Mouse (Mus musculus): ENCODE measurements around the gene Tmem267. TPM values are rescaled to one million over a fixed set of nuclear protein-coding genes. Genes with fewer than 3 reads are reported as not detected.
"Not testable (repeated sequence)": the region's sequence is repeated elsewhere in the genome, so short reads cannot be mapped to it uniquely, and the experiment has no call there.

Gene Tmem267
- polyA plus RNA-seq, 1 experiment = 0.04 TPM

DNA sequence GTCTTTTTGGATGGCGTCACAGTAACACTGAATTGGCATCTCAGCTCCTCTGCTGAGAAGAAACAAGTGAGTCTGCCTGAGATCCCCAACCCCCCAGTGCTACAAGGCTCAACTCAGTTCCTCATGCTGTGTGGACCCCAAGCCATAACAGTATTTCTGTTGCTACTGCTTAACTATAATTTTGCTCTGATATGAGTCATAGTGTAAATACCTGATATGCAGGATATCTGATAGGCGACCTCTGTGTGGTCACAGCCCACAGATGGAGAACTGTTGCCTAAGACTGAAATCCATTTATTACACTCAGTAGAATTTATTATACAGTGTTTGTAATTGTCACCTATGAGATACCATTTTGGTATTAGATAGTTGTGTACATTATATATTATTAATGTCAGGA, 10.1 kb upstream of the Tmem267 start:
- Histone ChIP-seq H3K36me3 (ENCODE audit: control insufficient read depth) (peaks cover 80% of the 10 kb centered on the region), H3K4me3 (replicated peaks) (no peak overlapping the region), H3K9me3 (ENCODE audit: control insufficient read depth, low read length) (no peaks in the 10 kb centered on the region), H3K27me3 (ENCODE audit: control insufficient read depth) (no peaks in the 10 kb centered on the region), H3K4me1 (ENCODE audit: control insufficient read depth) (no peaks in the 10 kb centered on the region)
- TF ChIP-seq TAL1 (IDR thresholded peaks at IDR 0.05; ENCODE audit: low read length) = no peak
- no peak for TF ChIP-seq GATA1 (IDR thresholded peaks at IDR 0.05; ENCODE audit: low read length)

GRCm38 (mm10) chr13:119487354-119487753, 485 bp upstream of the Tmem267 start:
- TF ChIP-seq TAL1 (IDR thresholded peaks at IDR 0.05; ENCODE audit: low read length) (no peak), GATA1 (IDR thresholded peaks at IDR 0.05; ENCODE audit: low read length) (no peak)
- Histone ChIP-seq H3K4me1 (ENCODE audit: control insufficient read depth) (peaks cover 12% of the 10 kb centered on the region), H3K27me3 (ENCODE audit: control insufficient read depth) (peaks cover 2% of the 10 kb centered on the region), H3K9me3 (ENCODE audit: control insufficient read depth, low read length) (peaks cover 7% of the 10 kb centered on the region), H3K36me3 (ENCODE audit: control insufficient read depth) (peaks cover 26% of the 10 kb centered on the region), H3K4me3 (replicated peaks) (peak overlapping the region; percentile 87)

DNA sequence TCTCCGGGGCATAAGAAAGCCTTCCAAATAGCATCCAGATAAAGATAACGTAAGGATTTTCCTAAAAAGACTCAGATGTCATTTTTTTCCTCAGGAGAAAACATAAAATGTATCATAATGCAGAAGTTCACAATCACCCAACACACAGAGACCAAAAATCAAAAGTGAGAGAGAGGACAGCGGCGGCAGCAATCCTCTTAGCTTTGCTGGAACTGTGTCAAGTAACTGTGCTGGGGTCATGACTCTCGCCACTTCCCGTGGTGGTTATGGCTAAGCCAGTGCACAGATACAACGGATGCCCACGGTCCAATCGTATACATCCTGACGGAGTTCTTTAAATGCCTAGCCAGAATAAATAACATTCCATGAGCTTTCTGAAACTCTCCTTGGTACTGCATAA, 4.2 kb downstream of the Tmem267 start:
- H3K4me3 ChIP-seq (replicated peaks); H3K27me3 ChIP-seq (ENCODE audit: control insufficient read depth); H3K9me3 ChIP-seq (ENCODE audit: control insufficient read depth, low read length); H3K36me3 ChIP-seq (ENCODE audit: control insufficient read depth): not testable (repeated sequence)
- H3K4me1 ChIP-seq (ENCODE audit: control insufficient read depth) = peaks cover 11% of the 10 kb centered on the region

DNA sequence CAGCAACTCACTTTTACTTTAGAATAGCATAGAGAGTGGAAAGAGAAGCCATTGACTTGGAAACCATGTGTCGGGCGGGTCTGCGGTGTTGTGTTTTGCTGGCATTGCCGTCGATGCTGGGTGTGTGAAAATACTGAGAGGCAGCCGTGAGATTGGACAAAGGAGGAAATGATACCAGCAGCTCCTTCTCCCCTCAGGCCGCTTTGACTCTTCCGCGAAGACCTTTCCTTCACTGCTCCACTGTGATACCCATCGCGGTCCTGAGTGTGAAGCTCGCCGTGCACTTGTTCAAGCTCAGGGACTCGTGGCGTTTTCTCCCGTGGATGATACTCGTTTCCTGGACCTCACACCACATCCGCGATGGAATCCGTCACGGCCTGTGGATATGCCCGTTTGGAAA, 7.1 kb downstream of the Tmem267 start:
- not testable (repeated sequence) for H3K9me3 ChIP-seq (ENCODE audit: control insufficient read depth, low read length); H3K36me3 ChIP-seq (ENCODE audit: control insufficient read depth); H3K4me3 ChIP-seq (replicated peaks); H3K27me3 ChIP-seq (ENCODE audit: control insufficient read depth); H3K4me1 ChIP-seq (ENCODE audit: control insufficient read depth)

GRCm38 (mm10) chr13:119596321-119597211, 108.7 kb downstream of the Tmem267 start:
- not testable (repeated sequence) for H3K4me1 ChIP-seq (ENCODE audit: control insufficient read depth); H3K4me3 ChIP-seq (replicated peaks); H3K36me3 ChIP-seq (ENCODE audit: control insufficient read depth); H3K27me3 ChIP-seq (ENCODE audit: control insufficient read depth)
- H3K9me3 ChIP-seq (ENCODE audit: control insufficient read depth, low read length) = peaks cover 20% of the 10 kb centered on the region

GRCm38 (mm10) chr13:119598466-119598865, 110.6 kb downstream of the Tmem267 start:
- H3K4me3 ChIP-seq (replicated peaks); H3K27me3 ChIP-seq (ENCODE audit: control insufficient read depth); H3K4me1 ChIP-seq (ENCODE audit: control insufficient read depth); H3K36me3 ChIP-seq (ENCODE audit: control insufficient read depth): not testable (repeated sequence)
- H3K9me3 ChIP-seq (ENCODE audit: control insufficient read depth, low read length) = peaks cover 22% of the 10 kb centered on the region

- not testable (repeated sequence) for H3K4me3 ChIP-seq (replicated peaks); H3K4me1 ChIP-seq (ENCODE audit: control insufficient read depth); H3K36me3 ChIP-seq (ENCODE audit: control insufficient read depth); H3K27me3 ChIP-seq (ENCODE audit: control insufficient read depth)
- H3K9me3 ChIP-seq (ENCODE audit: control insufficient read depth, low read length) = peaks cover 27% of the 10 kb centered on the region
These were observed 111.2 kb downstream of the Tmem267 start for GRCm38 (mm10) chr13:119599066-119599465.

DNA sequence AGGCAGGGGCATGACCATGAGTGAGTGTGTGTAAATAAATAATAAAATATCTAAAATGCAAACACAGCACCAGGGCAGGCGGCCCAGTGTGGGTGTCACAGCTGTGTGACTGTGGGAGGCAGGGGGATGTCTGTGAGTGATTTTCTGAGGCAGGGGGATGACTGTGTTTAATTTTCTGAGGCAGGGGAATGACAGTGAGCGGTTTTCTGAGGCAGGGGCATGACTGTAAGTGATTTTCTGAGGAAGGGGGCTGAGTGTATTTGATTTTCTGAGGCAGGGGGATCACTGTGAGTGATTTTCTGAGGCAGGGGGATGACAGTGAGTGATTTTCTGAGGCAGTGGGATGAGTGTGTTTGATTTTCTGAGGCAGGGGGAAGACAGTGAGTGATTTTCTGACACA, 111.7 kb downstream of the Tmem267 start:
- H3K36me3 ChIP-seq (ENCODE audit: control insufficient read depth); H3K4me1 ChIP-seq (ENCODE audit: control insufficient read depth); H3K27me3 ChIP-seq (ENCODE audit: control insufficient read depth); H3K4me3 ChIP-seq (replicated peaks): not testable (repeated sequence)
- H3K9me3 ChIP-seq (ENCODE audit: control insufficient read depth, low read length) = peaks cover 29% of the 10 kb centered on the region

- not testable (repeated sequence) for H3K27me3 ChIP-seq (ENCODE audit: control insufficient read depth); H3K4me1 ChIP-seq (ENCODE audit: control insufficient read depth); H3K36me3 ChIP-seq (ENCODE audit: control insufficient read depth); H3K4me3 ChIP-seq (replicated peaks)
- peaks cover 32% of the 10 kb centered on the region for H3K9me3 ChIP-seq (ENCODE audit: control insufficient read depth, low read length)
These were observed 112.3 kb downstream of the Tmem267 start for GRCm38 (mm10) chr13:119600166-119600565.

- not testable (repeated sequence) for H3K36me3 ChIP-seq (ENCODE audit: control insufficient read depth); H3K27me3 ChIP-seq (ENCODE audit: control insufficient read depth); H3K4me1 ChIP-seq (ENCODE audit: control insufficient read depth); H3K4me3 ChIP-seq (replicated peaks)
- peaks cover 25% of the 10 kb centered on the region for H3K9me3 ChIP-seq (ENCODE audit: control insufficient read depth, low read length)
These were observed 115.0 kb downstream of the Tmem267 start for GRCm38 (mm10) chr13:119602688-119603331.

GRCm38 (mm10) chr13:119603890-119604289, 116.1 kb downstream of the Tmem267 start:
- H3K27me3 ChIP-seq (ENCODE audit: control insufficient read depth); H3K4me3 ChIP-seq (replicated peaks); H3K36me3 ChIP-seq (ENCODE audit: control insufficient read depth); H3K4me1 ChIP-seq (ENCODE audit: control insufficient read depth): not testable (repeated sequence)
- H3K9me3 ChIP-seq (ENCODE audit: control insufficient read depth, low read length) = peaks cover 21% of the 10 kb centered on the region

DNA sequence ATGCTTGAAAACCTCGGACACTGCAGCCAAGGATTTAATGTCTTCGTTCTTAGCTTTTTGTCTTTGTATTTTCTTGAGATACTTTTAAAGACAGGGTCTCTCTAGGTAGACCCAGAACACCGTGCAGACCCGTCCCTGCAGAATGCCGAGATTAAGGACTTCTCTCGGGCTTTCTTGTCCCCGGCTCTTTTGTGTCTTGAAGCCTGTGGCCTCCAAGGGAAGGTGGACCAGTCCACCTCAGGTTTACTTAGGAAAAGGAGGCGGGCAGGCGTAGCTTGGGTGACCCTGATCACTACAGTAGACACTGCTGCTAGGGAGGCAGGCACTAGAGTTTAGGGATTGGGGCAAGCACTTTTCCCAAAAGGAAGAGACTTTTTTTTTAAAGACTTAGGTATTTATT, 116.5 kb downstream of the Tmem267 start:
- not testable (repeated sequence) for H3K4me3 ChIP-seq (replicated peaks); H3K36me3 ChIP-seq (ENCODE audit: control insufficient read depth); H3K27me3 ChIP-seq (ENCODE audit: control insufficient read depth); H3K4me1 ChIP-seq (ENCODE audit: control insufficient read depth)
- peaks cover 20% of the 10 kb centered on the region for H3K9me3 ChIP-seq (ENCODE audit: control insufficient read depth, low read length)
